Mouse (Mus musculus) layer of hippocampus, adult 9-10 months (tissue): ENCODE results near the gene Tm4sf4.

Source experiments
- DNase-seq: peaks from one replicate; pipeline ENCODE4 v3.0.0; 2022; ENCODE audit warnings: low spot score

Gene Tm4sf4

GRCm38 (mm10) chr3:57425089-57425730 is at the start of gene Tm4sf4:
TSS of gene Tm4sf4 (plus strand) at chr3:57425314.
- no peak for DNase-seq

- DNase-seq = no peak
These were observed 38.7 kb upstream of the Tm4sf4 start for GRCm38 (mm10) chr3:57386423-57386822.

- DNase-seq = no peak
These were observed 38.2 kb upstream of the Tm4sf4 start for GRCm38 (mm10) chr3:57386895-57387294.

DNA sequence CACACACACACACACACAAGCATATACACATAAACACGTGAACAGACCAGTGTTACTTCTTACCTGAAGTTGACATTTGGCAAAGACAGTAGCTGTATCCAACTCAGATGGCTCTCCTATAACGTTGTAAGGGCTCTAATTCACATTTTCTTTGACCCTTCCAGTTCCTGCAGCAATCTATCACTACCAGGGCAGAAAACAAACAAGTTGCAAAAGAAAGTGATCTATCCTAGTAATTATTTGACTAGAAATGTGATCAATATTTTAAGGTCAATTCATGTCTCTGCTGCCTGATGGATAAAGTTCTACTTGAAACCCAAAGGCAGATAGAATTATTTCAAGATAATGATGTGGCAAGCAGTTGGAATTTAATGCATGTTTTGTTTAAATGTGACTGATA is 37.5 kb upstream of the Tm4sf4 start:
- DNase-seq = no peak

DNA sequence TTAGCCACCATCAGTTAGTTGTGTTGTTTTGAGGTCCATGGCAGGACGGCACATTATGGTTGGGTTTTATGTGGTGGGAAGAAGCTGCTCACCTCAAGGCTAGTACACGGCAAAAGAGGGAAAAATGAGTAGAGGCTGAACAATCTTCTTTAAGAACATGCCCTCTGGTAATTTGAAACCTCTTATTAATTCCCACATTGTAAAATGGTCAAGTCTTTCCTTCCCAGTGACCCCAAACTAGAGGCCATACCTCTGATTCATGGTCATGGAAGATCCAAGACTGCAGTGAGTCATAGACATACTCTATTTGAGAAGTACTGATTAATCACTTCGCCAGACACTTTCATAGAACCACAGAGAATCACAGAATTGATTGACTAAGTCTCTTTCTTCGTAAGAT is 13.6 kb upstream of the Tm4sf4 start:
- no peak for DNase-seq

DNA sequence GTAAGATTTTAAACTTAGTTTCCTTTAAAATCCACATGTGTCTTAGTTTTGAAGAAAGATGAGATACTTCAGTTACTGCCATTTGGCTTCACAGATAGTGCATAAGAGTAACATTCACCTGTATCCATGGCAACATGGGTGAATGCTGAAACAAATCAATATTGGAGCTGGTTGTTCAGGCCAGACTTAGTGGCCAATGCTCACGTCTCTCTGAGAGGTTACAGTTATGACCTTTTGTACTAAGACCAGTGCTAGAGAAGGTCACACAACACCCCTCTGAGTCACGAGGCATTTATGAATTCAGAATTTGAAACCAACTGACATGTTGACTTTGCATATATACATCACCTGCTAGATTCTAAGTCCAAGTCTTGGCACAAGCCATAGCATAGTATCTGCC is 4.9 kb upstream of the Tm4sf4 start:
- DNase-seq = no peak

DNA sequence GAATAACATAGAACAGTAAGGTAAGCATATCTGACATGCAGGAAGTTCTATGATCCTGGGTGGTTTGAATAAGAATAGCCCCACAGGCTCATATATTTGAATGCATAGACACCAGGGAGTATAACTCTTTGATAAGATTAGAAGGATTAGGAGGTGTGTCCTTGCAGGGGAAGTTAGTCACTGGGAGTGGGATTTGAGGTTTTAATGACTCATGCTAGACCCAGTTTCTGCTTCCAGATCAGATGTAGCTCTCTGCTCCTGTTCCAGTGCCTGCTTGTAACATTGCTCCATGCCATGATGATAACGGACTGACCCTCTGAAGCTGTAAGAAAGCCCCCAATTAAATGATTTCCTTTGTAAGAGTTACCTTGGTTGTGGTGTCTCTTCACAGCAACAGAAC is 4.5 kb upstream of the Tm4sf4 start:
- DNase-seq = no peak

DNA sequence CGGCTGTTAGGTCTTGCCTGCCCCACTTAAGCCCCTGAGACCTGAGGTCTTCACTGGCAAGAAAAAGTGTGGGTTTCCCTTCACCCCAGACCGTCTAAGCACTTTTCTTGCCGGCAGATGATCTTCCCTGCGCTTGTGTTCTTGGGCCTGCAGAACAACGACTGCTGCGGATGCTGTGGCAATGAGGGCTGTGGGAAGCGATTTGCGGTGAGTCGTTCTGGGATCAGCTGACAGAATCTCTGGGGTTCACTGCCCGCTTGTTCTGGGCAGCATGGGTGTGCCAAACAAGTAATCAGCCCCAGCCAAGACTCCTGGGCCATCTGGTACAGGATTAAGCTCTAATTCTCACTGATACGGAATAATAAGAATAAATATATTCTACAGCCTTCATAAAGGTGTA is 1.2 kb downstream of the Tm4sf4 start:
- DNase-seq = no peak

DNA sequence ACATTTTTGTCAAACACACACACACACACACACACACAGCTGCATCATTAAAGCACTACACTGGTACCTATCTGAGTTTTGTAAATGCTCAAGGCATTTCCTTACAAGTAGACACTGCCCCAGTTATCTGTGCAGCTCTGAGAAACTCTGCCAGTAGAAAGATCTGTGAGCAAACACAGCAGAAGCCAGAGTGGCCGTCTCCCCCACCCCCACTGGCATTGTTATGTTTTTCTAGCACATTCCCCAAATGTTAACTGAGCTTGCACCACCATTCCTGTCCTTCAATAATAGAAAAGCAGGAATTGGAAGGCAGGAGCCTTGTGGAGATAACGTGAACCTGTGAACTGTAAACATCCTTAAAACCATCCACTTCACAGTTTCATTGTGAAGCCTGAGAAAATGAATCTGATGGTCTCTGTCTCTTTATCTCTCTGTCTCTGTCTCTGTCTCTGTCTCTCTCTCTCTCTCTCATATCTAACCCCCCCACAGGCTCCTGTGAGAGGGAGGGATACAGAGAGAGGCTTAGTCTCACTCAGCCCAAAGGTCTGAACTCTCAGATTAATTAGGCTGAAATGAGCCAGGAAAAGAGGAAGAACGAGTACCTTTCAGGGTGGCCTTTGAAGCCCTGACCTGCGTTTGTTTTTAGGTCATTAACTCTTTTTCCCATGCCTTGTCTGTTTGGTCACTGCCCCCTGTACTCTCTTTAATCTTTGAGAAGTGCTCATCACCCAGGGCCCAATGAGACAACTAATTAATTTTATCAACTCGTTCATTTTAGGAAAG is 3.8 kb downstream of the Tm4sf4 start:
- DNase-seq = no peak

DNA sequence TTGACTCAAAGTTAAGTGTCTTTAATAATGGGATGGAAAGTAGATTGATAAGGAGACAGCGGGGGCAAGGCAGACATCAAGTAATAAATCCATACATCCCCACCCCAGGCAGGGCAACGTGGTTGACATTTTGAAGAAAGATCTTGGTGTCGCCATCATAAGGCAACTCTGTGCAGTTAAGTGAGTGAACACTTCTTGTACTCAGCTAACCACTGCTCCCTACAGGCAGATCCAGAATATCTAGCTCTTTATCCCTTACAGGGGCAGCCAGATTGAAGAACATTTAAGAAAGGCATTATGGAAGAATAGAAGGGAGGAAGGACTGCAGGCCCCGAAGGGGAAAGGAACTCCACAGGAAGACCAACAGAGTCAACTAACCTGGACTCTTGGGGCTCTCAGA is 4.4 kb downstream of the Tm4sf4 start:
- no peak for DNase-seq

DNA sequence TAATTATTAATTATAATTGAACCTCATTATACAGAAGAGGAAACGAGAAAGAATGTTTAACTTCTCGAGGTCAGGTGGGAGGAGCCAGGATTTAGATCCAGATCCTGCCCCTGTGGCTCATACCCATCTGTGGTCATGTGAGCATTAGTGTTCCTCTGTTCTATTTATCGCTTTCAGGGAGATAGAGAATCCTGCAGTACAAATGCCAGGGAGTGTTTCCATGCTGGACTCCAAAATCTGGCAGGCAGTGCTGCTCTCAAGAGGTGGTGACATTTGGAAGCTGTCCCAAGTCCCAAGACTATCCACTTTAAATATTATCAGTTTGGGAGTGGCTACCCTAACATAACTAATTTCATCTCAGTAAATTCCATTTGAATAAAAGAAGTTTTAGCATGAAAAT is 6.6 kb downstream of the Tm4sf4 start:
- no peak for DNase-seq

GRCm38 (mm10) chr3:57435364-57435763 is 10.2 kb downstream of the Tm4sf4 start:
- DNase-seq = no peak

- DNase-seq = no peak
These were observed 15.8 kb downstream of the Tm4sf4 start for GRCm38 (mm10) chr3:57440956-57441355.

DNA sequence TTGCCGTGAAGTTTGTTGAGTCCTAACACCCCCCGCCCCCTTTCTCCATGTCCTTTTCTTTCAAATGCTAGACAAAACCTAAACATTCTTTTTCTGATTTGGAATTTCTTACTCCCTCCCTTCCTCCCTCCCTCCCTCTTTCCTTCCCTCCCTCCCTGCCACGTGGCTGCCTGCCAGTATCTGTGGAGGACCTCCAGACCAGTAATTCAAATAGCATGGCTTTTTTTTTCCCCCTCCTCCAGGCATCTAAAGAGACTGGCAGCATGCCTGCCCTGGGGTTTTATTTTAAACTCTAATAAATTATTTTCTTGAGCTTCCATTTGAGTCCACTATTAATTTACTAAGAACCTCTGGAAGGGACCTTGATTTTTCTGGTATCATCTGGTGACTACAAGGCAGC is 20.6 kb downstream of the Tm4sf4 start:
- no peak for DNase-seq

DNA sequence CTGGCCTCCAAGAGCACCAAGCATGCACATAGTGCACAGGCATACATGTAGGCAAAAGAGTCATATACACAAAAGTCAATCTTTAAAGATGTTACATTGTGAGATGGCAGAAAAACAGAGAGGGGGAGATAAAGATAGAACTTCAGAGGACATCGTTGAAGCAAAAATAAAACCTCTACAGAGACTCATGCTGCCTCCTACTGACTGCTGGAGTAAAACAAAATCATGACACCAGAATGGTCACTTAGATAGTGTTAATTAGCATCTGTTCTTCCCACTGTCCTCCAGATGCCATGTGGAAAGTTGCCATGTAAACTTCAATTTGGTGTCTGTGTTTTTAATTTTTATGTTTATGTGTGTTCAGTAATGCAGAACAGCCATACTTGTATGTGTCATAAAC is 22.8 kb downstream of the Tm4sf4 start:
- DNase-seq = no peak

DNA sequence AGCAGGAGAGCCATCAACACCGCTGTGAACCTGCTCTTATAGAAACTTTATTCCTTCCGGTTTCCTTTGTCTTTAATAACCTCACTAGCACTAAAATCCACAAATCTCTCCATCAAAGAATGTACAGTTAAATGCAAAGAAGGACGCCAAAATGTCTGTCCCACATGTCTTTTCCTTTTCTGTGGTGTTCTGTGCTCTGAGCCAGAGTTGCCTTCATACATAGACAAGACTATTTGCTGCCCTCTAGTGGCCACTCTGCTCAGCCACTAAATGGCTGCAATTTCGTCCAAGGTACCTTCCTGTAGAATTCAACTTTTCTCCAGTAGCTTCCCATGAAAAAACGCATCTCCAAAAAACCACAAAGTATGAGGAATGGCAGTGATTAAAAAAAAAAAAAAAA is 23.3 kb downstream of the Tm4sf4 start:
- peak; percentile 71 for DNase-seq

DNA sequence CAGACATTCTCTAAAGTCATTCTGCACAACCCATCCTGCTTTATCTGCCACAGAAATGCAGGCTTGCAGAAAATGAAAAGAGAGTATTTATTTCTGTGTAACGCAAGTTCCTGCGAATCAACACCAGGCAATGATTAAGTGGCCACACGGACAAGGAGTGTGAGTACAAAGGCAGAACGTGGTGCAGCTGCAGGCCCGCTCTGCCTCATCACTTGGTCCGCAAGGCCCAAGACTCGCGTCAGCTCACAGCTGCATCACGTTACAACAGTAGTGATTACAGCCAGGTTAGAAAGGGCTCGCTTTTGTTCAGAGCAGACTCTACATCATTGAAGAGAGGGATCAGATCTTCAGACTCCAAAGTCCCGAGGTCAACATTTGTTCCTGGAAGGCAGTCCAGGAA is 33.5 kb downstream of the Tm4sf4 start:
- DNase-seq = no peak

DNA sequence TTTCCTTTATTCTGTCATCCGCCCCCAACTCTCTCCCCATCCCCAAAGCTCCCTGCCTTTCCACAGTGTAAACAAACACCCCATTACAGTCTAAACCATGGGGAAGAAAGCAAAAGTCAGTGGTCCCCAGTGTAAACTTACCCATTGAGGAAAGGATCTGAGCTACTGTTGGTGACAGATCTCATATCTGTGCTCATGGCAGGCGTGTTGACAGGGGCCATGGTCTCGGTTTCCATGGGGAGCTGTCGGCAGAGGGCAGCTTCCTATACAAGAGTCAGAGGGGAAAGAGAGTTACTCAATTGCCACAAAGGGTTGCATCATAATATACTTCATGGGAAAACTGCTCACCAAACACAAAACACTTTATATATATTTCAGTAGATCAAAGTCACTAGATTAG is 38.2 kb downstream of the Tm4sf4 start:
- no peak for DNase-seq

DNA sequence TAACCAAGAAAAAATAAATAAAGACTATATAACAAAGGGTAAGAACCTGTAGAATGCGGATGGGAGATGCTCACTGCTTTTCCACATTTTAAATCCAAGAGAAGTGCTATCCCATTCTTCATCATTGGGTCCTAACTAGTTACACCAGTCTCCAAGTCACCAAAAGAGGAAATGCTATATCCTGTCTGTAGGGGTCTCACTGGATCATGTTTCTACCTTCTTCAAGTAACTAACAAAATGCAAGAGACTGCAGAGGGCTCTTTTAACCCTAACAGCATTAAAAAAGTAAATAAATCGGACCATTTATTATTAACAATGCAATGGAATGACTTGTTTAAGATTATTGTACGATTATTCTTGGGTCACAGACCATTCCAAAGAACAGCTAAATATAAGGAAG is 41.2 kb downstream of the Tm4sf4 start:
- DNase-seq = no peak

DNA sequence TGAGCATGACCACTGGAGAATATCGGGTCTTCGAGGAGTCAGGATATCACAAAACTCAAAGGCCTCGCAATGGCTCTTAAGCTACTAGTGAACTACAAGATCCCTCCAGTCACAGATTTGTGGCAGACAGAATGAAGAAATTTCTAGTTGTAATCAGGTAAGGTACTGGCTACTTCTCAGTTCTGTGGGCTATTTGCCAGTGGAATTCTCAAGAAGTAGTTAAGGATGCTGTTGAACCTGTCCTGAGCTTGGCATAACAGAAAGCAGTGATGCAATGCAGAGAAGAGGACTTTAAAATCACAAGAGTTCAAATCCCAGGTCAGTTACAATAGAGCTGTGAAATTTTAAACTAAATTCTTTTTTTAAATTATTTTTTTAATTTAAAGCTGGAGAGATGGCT is 44.2 kb downstream of the Tm4sf4 start:
- DNase-seq = no peak

DNA sequence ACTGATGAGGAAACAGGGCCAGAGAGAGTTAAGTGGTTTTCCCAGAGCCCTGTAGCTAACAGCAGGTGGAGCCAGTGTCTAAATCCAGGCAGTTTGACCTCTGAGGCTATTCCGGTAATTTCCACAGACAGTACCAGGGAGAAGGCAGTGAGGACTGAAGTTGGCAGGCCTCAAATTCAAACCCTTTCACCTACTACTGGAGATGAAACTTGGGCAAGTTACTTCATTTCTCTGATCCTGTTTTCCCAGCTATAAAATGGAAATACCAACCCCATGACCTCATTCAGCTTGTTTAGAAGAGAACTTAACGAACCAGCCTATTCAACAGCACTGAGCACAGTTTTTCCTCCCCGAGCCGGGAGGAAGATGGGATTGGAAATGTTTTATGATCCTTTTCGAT is 45.2 kb downstream of the Tm4sf4 start:
- no peak for DNase-seq

DNA sequence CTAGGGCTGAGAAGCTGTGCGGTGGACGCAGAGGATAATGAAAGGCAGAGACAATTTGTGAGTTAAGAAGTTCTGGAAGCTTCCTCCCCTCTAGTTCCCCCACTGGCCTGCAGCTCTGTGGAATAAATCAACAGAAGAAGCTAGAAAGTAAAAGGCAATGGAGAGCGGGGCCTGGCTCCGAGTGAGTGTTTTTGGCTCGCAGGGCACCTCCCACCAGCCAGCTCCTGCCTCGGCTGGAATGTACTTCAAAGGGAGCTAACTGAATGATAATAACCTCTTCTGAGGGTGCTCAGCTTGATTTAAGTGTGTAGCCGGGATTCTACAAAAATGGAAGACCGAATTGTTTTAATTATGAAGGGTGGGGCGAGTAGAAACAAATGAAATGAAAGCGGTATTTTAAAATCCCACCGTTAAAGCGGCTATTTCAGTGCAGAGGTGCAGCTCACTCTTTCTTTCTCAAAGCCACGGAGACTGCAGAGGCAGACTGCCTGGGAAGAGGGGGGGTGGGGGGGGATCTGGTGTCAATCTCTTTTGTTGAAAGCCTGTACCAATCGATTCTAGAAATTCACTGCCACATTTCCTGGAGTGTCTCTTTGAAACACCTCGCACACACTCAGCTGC is 46.0 kb downstream of the Tm4sf4 start:
- no peak for DNase-seq

DNA sequence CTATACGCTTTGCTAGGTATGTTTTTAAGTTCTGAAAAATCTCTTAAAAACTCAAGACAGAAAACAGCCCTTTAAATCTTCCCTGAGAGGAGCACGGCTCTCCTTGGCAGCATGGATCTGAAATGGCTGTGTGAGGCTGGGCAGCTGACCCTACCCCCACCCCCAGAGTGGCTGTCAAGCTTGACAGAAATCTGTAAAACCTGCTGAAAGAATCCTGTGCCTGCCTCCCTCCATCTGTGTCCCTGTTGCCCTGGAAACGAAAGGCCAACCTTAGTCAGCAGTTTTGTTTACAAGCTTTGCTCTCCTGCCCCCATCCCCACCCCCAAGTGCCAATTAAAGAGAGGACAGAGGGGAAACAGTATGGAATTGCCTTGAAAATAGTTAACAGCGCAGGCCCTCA is 47.3 kb downstream of the Tm4sf4 start:
- DNase-seq = no peak

GRCm38 (mm10) chr3:57474421-57474820 is 49.3 kb downstream of the Tm4sf4 start:
- no peak for DNase-seq
